Mouse (Mus musculus) Muller cell, postnatal 12 days (primary cell): ENCODE results near the gene Cmtm4.

Source experiments
- DNase-seq: peaks from one replicate; pipeline ENCODE4 v3.0.0-alpha.2; 2015; ENCODE audit errors: inconsistent ontology term

Cmtm4 gene

GRCm38 (mm10) chr8:104374864-104375846, 20.5 kb downstream of the Cmtm4 start:
- peak; percentile 57 for DNase-seq

GRCm38 (mm10) chr8:104374269-104374668, 21.3 kb downstream of the Cmtm4 start:
- no peak for DNase-seq

GRCm38 (mm10) chr8:104373779-104374178, 21.8 kb downstream of the Cmtm4 start:
- no peak for DNase-seq

- no peak for DNase-seq
Measured at GRCm38 (mm10) chr8:104371121-104371520, 24.5 kb downstream of the Cmtm4 start.

GRCm38 (mm10) chr8:104370071-104370470, 25.5 kb downstream of the Cmtm4 start:
- DNase-seq, result peak; percentile 69

GRCm38 (mm10) chr8:104369591-104369990, 26.0 kb downstream of the Cmtm4 start:
- no peak for DNase-seq

- DNase-seq, result peak; percentile 38
Measured at GRCm38 (mm10) chr8:104367398-104367797, 28.2 kb downstream of the Cmtm4 start.

- no peak for DNase-seq
Measured at GRCm38 (mm10) chr8:104365695-104366094, 29.9 kb downstream of the Cmtm4 start.

- no peak for DNase-seq
Measured at GRCm38 (mm10) chr8:104359778-104360456, 35.7 kb downstream of the Cmtm4 start.

- DNase-seq, result no peak
Measured at GRCm38 (mm10) chr8:104358637-104359036, 37.0 kb downstream of the Cmtm4 start.

GRCm38 (mm10) chr8:104354504-104354903, 41.1 kb downstream of the Cmtm4 start:
- DNase-seq, result no peak

GRCm38 (mm10) chr8:104353186-104353585, 42.4 kb downstream of the Cmtm4 start:
- no peak for DNase-seq

- no peak for DNase-seq
Measured at GRCm38 (mm10) chr8:104350047-104350446, 45.6 kb downstream of the Cmtm4 start.

- no peak for DNase-seq
Measured at GRCm38 (mm10) chr8:104348971-104349370, 46.6 kb downstream of the Cmtm4 start.

- no peak for DNase-seq
Measured at GRCm38 (mm10) chr8:104346706-104347105, 48.9 kb downstream of the Cmtm4 start.

- DNase-seq, result no peak
Measured at GRCm38 (mm10) chr8:104344622-104345021, 51.0 kb downstream of the Cmtm4 start.

- peak; percentile 83 for DNase-seq
Measured at GRCm38 (mm10) chr8:104343957-104344356, 51.6 kb downstream of the Cmtm4 start.

GRCm38 (mm10) chr8:104342426-104342825, 53.2 kb downstream of the Cmtm4 start:
- DNase-seq, result no peak

- no peak for DNase-seq
Measured at GRCm38 (mm10) chr8:104341678-104342077, 53.9 kb downstream of the Cmtm4 start.

- DNase-seq, result peak; percentile 96
Measured at GRCm38 (mm10) chr8:104341106-104341561, 54.5 kb downstream of the Cmtm4 start.

GRCm38 (mm10) chr8:104340233-104341105, 55.1 kb downstream of the Cmtm4 start:
- peak; percentile 89 for DNase-seq

GRCm38 (mm10) chr8:104339983-104340232, 55.7 kb downstream of the Cmtm4 start:
- DNase-seq, result no peak
